Mouse (Mus musculus): Measurements from ENCODE around the gene Sec23b.

Sec23b gene

GRCm38 (mm10) chr2:144601576-144601975 lies 45.5 kb downstream of the Sec23b start:
- no peak for DNase-seq (ENCODE audit: low spot score)

- DNase-seq (ENCODE audit: low spot score): no peak
Observed at GRCm38 (mm10) chr2:144613956-144614355, 57.9 kb downstream of the Sec23b start.

- DNase-seq (ENCODE audit: low spot score): no peak
Observed at GRCm38 (mm10) chr2:144617074-144617874, 61.2 kb downstream of the Sec23b start.

GRCm38 (mm10) chr2:144621491-144621890 lies 65.5 kb downstream of the Sec23b start:
- no peak for DNase-seq (ENCODE audit: low spot score)

GRCm38 (mm10) chr2:144633551-144633950 lies 77.5 kb downstream of the Sec23b start:
- DNase-seq (ENCODE audit: low spot score): no peak

- no peak for DNase-seq (ENCODE audit: low spot score)
Observed at GRCm38 (mm10) chr2:144634231-144634630, 78.2 kb downstream of the Sec23b start.

GRCm38 (mm10) chr2:144634729-144635128 lies 78.7 kb downstream of the Sec23b start:
- no peak for DNase-seq (ENCODE audit: low spot score)

- DNase-seq (ENCODE audit: low spot score): no peak
Observed at GRCm38 (mm10) chr2:144635644-144636320, 79.8 kb downstream of the Sec23b start.

GRCm38 (mm10) chr2:144637204-144637603 lies 81.2 kb downstream of the Sec23b start:
- DNase-seq (ENCODE audit: low spot score): no peak

- no peak for DNase-seq (ENCODE audit: low spot score)
Observed at GRCm38 (mm10) chr2:144637671-144638395, 81.8 kb downstream of the Sec23b start.

- no peak for DNase-seq (ENCODE audit: low spot score)
Observed at GRCm38 (mm10) chr2:144638719-144639118, 82.7 kb downstream of the Sec23b start.

- no peak for DNase-seq (ENCODE audit: low spot score)
Observed at GRCm38 (mm10) chr2:144640101-144640500, 84.1 kb downstream of the Sec23b start.
